Mouse (Mus musculus) embryonic fibroblast, embryonic 13.5 days (primary cell): Measurements from ENCODE around the gene Olfr382.

ENCODE experiments used
- CTCF ChIP-seq: IDR thresholded peaks from 2 replicates; pipeline ENCODE4 v1.5.1; 2011; ENCODE audit warnings: mild to moderate bottlenecking, control low read depth, low read length, moderate library complexity, borderline replicate concordance; ENCODE audit not compliant: insufficient read depth
- POLR2A ChIP-seq: IDR thresholded peaks from 2 replicates; pipeline ENCODE4 v1.6.1; 2011; ENCODE audit warnings: low read depth, mild to moderate bottlenecking, control low read depth, low read length, moderate library complexity

- TF ChIP-seq POLR2A (no peak), CTCF (no peak)
These were observed at the start of gene Olfr382 for GRCm38 (mm10) chr11:73517097-73517496.
